Mouse (Mus musculus) intestine, embryonic 14.5 days (tissue): Measurements from ENCODE around the gene Ppp2r2d. TPM values are rescaled to one million over a fixed set of nuclear protein-coding genes. Genes with fewer than 3 reads are reported as not detected.
A peak's percentile ranks its signal among the peaks of the same experiment; 100 is the strongest.

Source experiments
- ATAC-seq: fragments of 200-750 bp; cut with Nextera tagmentation; replicated peaks from 2 replicates; pipeline ENCODE4 v1.8.0; 2017; ENCODE audit warnings: low read depth, moderate number of reproducible peaks, moderate TSS enrichment, moderate library complexity; ENCODE audit not compliant: low FRiP score, low TSS enrichment
- DNase-seq: peaks from one replicate; pipeline ENCODE4 v3.0.0-alpha.2; 2018; ENCODE audit warnings: low spot score
- H3K27ac ChIP-seq: fragments of 300-500 bp; sonication (generic); 2 replicates; pipeline ENCODE4 v1.5.1; 2014; ENCODE audit warnings: low read depth, mild to moderate bottlenecking, control low read depth
- H3K27me3 ChIP-seq: fragments of 300-500 bp; sonication (generic); replicated peaks from 2 replicates; pipeline ENCODE4 v1.6.1; 2014; ENCODE audit warnings: low read length, control low read depth; ENCODE audit not compliant: control insufficient read depth, insufficient read depth
- H3K36me3 ChIP-seq: fragments of 300-500 bp; sonication (generic); 2 replicates; pipeline ENCODE4 v1.6.1; 2014; ENCODE audit warnings: low read length, control low read depth; ENCODE audit not compliant: control insufficient read depth, insufficient read depth
- H3K4me1 ChIP-seq: fragments of 300-500 bp; sonication (generic); replicated peaks from 2 replicates; pipeline ENCODE4 v1.6.1; 2014; ENCODE audit warnings: low read length, control low read depth, mixed read lengths; ENCODE audit not compliant: control insufficient read depth, insufficient read depth
- H3K4me2 ChIP-seq: fragments of 300-500 bp; sonication (generic); 2 replicates; pipeline ENCODE4 v1.6.1; 2014; ENCODE audit warnings: low read length
- H3K4me3 ChIP-seq: fragments of 300-500 bp; sonication (generic); 2 replicates; pipeline ENCODE4 v1.5.1; 2014; ENCODE audit warnings: low read depth, low read length, control low read depth, mixed read lengths
- H3K9ac ChIP-seq: fragments of 300-500 bp; sonication (generic); 2 replicates; pipeline ENCODE4 v1.6.1; 2014; ENCODE audit warnings: mild to moderate bottlenecking, low read length
- H3K9me3 ChIP-seq: fragments of 300-500 bp; sonication (generic); 2 replicates; pipeline ENCODE4 v1.6.1; 2016; ENCODE audit warnings: low read length, control low read depth; ENCODE audit not compliant: control insufficient read depth
- WGBS: fragments of 180-500 bp; shearing (Covaris S2); extraction: QIAGEN DNeasy Blood & Tissue Kit; methylation state at CpG from one replicate; pipeline ENCODE4 v1.1.7; 2014; 5-methylcytosine and 5-hydroxymethylcytosine counted together
- polyA plus RNA-seq: library from polyadenylated mRNA; unstranded; fragments of >200 nt; fragmentation: Nextera tagmentation; extraction: Ambion mirVana; gene quantifications from 2 replicates; pipeline ENCODE4 v1.2.1, GENCODE M21; 2014

Gene Ppp2r2d
- polyA plus RNA-seq, 1 experiment from 2014 or later: 41.9 TPM

DNA sequence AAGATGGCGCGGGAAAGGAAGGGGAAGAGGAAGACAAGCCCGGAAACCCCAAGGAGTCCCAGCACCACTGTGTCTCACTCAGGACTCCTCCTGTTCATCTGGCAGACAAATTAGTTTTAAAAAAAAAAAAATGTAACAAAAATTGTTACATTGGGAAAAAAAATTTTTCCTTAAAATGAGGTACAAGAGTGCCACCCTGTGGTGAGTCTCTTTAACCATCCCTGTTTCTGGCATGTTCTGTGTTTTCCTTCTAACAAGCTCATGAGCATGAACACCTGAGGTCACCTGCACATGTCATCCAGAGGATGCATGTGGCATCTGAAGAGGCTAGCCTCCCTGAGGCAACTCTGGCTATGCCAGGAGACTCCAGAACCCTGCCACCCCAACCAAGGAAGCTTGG is 10.9 kb upstream of the Ppp2r2d start:
- Histone ChIP-seq H3K9me3 (no peaks in the 10 kb centered on the region), H3K4me1 (no peaks in the 10 kb centered on the region), H3K9ac (no peak overlapping the region), H3K27ac (no peak overlapping the region), H3K36me3 (peaks cover 17% of the 10 kb centered on the region), H3K4me2 (no peak overlapping the region), H3K4me3 (no peak overlapping the region), H3K27me3 (no peaks in the 10 kb centered on the region)
- WGBS: 81% methylated on average over 3 of the region's 3 CpGs
- no peak for ATAC-seq
- no peak for DNase-seq

DNA sequence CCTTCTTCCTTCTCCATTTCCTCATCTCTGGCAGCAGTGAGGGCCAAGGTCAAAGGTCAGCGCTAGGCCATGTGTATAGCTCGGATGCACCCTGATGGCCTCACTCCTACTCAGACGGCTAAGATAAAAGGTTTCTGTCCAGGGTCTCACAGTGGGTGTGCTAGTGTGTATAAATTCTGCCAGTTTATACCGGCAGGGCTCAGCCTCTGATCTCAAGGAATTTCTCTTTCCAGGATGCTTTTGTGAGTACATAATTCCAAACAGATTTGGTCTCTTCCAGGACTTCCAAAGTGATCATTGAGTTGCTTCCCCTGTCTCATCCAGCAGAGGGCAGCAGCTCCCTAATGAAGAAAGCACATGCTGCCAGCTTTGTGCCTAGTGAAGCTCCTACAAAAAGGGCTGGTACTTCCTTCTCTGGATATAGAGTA is 5.3 kb upstream of the Ppp2r2d start:
- Histone ChIP-seq H3K36me3 (peaks cover 15% of the 10 kb centered on the region), H3K9ac (no peak overlapping the region), H3K27ac (no peak overlapping the region), H3K4me1 (peaks cover 11% of the 10 kb centered on the region), H3K4me2 (no peak overlapping the region), H3K9me3 (no peaks in the 10 kb centered on the region), H3K27me3 (no peaks in the 10 kb centered on the region), H3K4me3 (no peak overlapping the region)
- 39% methylated on average over 4 of the region's 4 CpGs for WGBS
- no peak for ATAC-seq
- peak; percentile 88 for DNase-seq

DNA sequence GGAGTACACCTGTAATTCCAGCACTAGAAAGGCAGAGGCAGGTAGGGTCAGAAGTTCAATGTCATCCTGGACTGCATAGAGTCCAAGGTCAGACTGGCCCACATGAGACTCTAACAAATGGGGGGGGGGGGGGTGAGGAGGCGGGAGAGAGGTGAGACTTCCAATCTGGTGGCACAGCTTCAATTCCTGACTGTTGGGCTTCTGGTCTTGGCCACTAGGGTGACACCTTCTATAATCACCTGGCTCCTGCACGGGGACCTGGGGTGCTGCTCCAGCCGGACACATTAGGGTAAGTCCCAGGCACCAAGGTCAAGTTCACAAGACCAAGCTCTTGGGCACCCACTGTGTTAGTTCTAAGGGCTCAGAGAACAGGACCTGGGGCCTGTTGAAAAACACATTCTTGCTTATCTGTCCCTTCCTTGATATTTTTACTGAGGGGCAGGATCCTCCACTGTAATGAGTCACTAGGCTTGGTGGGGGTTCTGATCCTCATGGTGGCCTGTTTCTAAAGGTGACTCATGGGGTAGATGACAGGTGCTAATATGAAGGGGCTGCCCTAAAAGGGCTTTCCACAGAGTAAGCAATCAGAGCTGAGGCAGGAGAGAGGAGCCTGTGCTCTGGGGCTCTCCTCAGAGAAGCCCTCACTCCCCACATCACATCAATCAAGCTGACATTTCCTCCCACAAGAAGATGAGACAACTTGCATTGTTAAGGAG is 4.3 kb upstream of the Ppp2r2d start:
- H3K27me3 ChIP-seq: no peaks in the 10 kb centered on the region
- H3K9me3 ChIP-seq: no peaks in the 10 kb centered on the region
- H3K4me3 ChIP-seq: no peak overlapping the region
- WGBS: 60% methylated on average over 3 of the region's 3 CpGs
- no peak for DNase-seq
- peaks cover 6% of the 10 kb centered on the region for H3K36me3 ChIP-seq
- no peak overlapping the region for H3K9ac ChIP-seq
- no peak overlapping the region for H3K27ac ChIP-seq
- no peak for ATAC-seq
- H3K4me1 ChIP-seq: peaks cover 11% of the 10 kb centered on the region
- no peak overlapping the region for H3K4me2 ChIP-seq

DNA sequence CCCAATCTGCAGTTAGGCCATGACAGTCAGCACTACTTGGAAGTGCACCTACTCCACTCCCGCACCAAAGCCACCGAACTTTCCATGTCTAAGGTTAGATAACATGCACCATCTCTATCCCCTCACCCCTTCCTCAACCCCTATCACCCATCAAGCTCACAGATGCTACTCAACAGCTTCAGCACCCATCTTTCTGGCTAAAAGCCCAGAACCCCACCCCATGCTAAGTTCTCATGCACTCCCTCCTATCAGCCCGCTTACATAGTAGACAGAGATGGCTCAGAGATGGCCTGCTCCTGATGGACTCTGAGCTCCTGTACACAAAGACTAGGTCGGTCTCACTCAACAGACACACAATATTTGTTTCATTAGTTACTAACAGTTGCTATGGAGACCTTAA is 2.5 kb upstream of the Ppp2r2d start:
- H3K4me2 ChIP-seq: no peak overlapping the region
- H3K9me3 ChIP-seq: no peaks in the 10 kb centered on the region
- ATAC-seq: no peak
- WGBS: 92% methylated on average over 4 of the region's 4 CpGs
- H3K4me1 ChIP-seq: peaks cover 17% of the 10 kb centered on the region
- H3K27ac ChIP-seq: no peak overlapping the region
- 0 out of 2 replicates have a peak, but pooled peaks cover 4% of the 10 kb centered on the region for H3K36me3 ChIP-seq
- DNase-seq: no peak
- 0 out of 2 replicates have a peak overlapping the region, but pooled peaks have one; percentile 7 for H3K9ac ChIP-seq
- H3K4me3 ChIP-seq: no peak overlapping the region
- no peaks in the 10 kb centered on the region for H3K27me3 ChIP-seq

DNA sequence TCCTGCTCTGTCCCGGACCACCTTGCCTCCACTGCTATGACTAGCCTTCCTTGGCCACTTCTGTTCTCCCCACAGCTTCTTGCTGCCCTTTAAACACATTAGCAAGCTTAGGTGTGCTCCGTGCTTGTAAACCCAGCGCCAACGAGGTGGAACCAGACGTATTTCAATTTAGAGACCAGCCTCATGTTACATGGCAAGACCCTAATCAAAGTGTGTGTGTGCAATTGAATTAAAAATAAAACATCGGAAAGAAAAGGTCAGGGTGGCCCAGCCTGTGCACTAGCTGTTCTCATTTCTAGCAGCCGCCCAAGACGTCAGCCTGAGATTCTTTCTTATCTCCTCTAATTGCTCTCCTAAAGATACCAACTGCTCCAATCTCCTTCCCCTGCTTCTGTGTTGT is 768 bp upstream of the Ppp2r2d start:
- H3K4me3 ChIP-seq: peak overlapping the region; percentile 98
- H3K9ac ChIP-seq: 0 out of 2 replicates have a peak overlapping the region, but pooled peaks have one; percentile 91
- H3K4me1 ChIP-seq: peaks cover 17% of the 10 kb centered on the region
- no peaks in the 10 kb centered on the region for H3K9me3 ChIP-seq
- H3K27me3 ChIP-seq: no peaks in the 10 kb centered on the region
- H3K4me2 ChIP-seq: peak overlapping the region; percentile 82
- 37% methylated on average over 8 of the region's 8 CpGs for WGBS
- peaks cover 5% of the 10 kb centered on the region; the same call in 1 of the 2 replicates for H3K36me3 ChIP-seq
- no peak for DNase-seq
- H3K27ac ChIP-seq: no peak overlapping the region
- no peak for ATAC-seq

DNA sequence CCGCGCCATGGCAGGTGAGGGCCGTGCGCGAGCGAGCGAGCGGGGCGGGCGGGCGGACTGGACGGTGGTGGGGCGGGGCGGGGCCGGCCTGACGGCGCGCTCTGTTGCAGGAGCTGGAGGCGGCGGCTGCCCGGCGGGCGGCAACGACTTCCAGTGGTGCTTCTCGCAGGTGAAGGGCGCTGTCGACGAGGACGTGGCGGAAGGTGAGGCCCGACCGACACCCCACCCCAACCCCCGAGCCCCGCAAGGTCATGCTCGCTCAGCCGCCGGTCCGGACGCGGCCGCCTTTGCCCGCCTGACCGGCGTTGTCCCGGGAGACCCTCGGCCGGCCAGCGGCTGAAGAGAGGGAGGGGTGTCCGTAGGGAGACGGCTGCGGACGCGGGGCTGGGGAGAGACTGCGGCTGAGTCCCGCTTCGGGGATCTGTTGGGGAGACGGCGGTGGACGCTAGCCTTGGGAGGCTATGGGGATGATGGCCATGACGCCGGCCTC is 668 bp downstream of the Ppp2r2d start:
- H3K4me1 ChIP-seq: peaks cover 17% of the 10 kb centered on the region
- peak overlapping the region; percentile 89 for H3K4me2 ChIP-seq
- no peaks in the 10 kb centered on the region for H3K9me3 ChIP-seq
- peak overlapping the region; percentile 91 for H3K9ac ChIP-seq
- H3K4me3 ChIP-seq: peak overlapping the region; percentile 98
- peaks cover 9% of the 10 kb centered on the region for H3K36me3 ChIP-seq
- ATAC-seq: peak; percentile 85
- H3K27ac ChIP-seq: peak overlapping the region; percentile 93
- DNase-seq: no peak
- H3K27me3 ChIP-seq: no peaks in the 10 kb centered on the region
- WGBS: 0% methylated on average over 51 of the region's 61 CpGs

DNA sequence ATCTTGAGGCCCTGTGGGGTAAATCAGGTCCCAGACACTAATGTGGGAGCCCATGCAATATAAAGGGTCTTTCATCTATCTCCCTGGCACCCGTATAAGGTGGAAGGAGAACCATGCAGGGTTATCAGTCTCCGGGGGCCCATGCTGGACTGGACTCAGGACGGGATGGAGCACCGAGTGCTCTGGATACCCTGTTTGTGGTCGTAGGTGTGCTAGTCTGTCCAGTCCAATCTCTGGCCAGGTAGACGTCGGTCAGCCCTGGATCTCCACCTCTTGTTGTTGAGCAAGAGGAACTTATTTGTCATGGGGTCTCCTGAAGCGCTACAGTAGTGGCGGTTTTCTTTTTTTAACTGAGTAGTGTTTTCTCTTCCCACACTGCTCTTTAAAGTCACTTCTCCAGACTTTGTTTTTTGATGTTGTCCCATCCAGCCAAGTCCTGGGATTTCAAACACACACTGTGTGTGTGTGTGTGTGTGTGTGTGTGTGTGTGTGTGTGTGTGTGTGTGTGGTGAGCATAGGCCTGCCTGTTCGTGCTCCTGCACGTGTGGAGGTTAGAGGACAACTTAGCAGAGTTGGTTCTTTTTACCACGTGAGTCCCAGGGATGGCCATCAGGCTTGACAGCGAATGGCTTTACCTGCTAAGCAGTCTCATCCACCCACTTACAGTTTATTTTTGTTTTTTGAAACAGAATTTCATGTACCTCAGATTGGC is 1.6 kb downstream of the Ppp2r2d start:
- H3K4me1 ChIP-seq: peaks cover 17% of the 10 kb centered on the region
- peak overlapping the region; percentile 98 for H3K4me3 ChIP-seq
- peaks cover 15% of the 10 kb centered on the region for H3K36me3 ChIP-seq
- H3K27ac ChIP-seq: no peak overlapping the region
- peak overlapping the region; percentile 91 for H3K9ac ChIP-seq
- ATAC-seq (no peak), DNase-seq (no peak)
- H3K27me3 ChIP-seq: no peaks in the 10 kb centered on the region
- no peaks in the 10 kb centered on the region for H3K9me3 ChIP-seq
- peak overlapping the region; percentile 89 for H3K4me2 ChIP-seq
- 42% methylated on average over 13 of the region's 13 CpGs for WGBS

DNA sequence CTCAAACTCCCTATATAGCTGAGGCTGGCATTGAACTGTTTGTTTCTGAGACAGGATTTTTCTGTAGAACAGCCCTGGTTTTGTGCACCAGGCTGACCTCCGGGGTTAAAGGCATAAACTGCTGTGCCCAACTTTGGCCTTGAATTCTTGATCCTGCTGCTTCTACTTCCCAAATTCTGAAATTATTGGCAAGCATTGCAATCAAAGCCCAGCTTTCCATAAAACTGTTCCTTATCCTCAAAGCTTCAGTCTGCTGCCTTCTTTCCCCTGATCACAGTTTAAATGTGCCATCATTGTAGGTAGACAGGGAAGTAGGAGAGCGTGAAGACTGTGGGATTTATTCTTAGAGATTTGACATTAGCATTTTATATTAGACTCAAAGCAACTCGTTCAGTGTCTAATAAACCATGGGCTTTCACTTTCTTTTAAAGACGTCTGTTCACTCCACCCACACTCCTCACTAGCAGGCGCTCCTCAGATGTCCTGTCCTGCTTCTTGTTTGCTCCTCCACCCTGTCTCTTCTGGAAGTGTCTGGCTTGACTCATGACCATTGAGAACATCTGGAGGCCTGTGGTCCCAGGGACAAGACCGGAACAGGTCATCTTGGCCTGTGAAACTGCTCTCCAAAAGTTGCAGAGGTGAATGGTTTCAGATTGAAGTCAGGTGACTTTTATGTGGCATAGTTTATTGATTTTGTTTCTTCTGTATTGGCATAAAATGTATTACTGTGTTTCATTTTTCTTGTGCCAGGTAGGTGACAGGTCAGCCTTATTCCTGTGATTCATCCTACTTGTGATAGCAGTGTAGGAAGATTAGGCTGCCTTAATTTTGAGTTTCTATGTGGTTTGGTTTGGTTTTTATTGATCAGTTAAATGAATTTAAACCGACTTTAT is 2.4 kb downstream of the Ppp2r2d start:
- no peak overlapping the region for H3K4me3 ChIP-seq
- WGBS: 74% methylated on average over 7 of the region's 7 CpGs
- DNase-seq: no peak
- no peak overlapping the region for H3K4me2 ChIP-seq
- no peaks in the 10 kb centered on the region for H3K9me3 ChIP-seq
- peaks cover 22% of the 10 kb centered on the region for H3K36me3 ChIP-seq
- peaks cover 17% of the 10 kb centered on the region for H3K4me1 ChIP-seq
- H3K27me3 ChIP-seq: no peaks in the 10 kb centered on the region
- ATAC-seq: no peak
- no peak overlapping the region for H3K9ac ChIP-seq
- H3K27ac ChIP-seq: no peak overlapping the region
